Mouse (Mus musculus) spleen, adult 2 months (tissue): ENCODE measurements around the gene Gm5089. TPM values are rescaled to one million over a fixed set of nuclear protein-coding genes. Genes with fewer than 3 reads are reported as not detected.

ENCODE experiments used
- DNase-seq, 2 experiments: peaks; one replicate each; pipeline versions ENCODE4 v3.0.0 to v3.0.0-alpha.2; 2012 to 2021; ENCODE audit warnings: low spot score in 2 of 2, low read depth in 1 of 2
- H3K27ac ChIP-seq: fragments of 200-500 bp; 2 replicates; pipeline ENCODE4 v1.5.1; 2012; ENCODE audit warnings: low read length, inconsistent platforms; ENCODE audit not compliant: insufficient read depth
- H3K27me3 ChIP-seq: fragments of 200-500 bp; 2 replicates; pipeline ENCODE4 v1.6.1; 2012; ENCODE audit warnings: mild to moderate bottlenecking, moderate library complexity, low read length, inconsistent platforms; ENCODE audit not compliant: control insufficient read depth, insufficient read depth
- H3K36me3 ChIP-seq: fragments of 200-500 bp; 2 replicates; pipeline ENCODE4 v1.6.1; 2012; ENCODE audit warnings: mild to moderate bottlenecking, low read length, inconsistent platforms; ENCODE audit not compliant: control insufficient read depth, insufficient read depth
- H3K4me1 ChIP-seq: fragments of 200-500 bp; 2 replicates; pipeline ENCODE4 v1.6.1; 2011; ENCODE audit warnings: inconsistent platforms; ENCODE audit not compliant: control insufficient read depth, insufficient read depth, insufficient read length
- H3K4me3 ChIP-seq: fragments of 200-500 bp; 2 replicates; pipeline ENCODE4 v1.5.1; 2011; ENCODE audit warnings: mild to moderate bottlenecking, inconsistent platforms; ENCODE audit not compliant: insufficient read depth, insufficient read length; ENCODE audit errors: extremely low read depth
- CTCF ChIP-seq: fragments of 200-500 bp; IDR thresholded peaks from 2 replicates; pipeline ENCODE4 v1.5.1; 2011; ENCODE audit warnings: mild to moderate bottlenecking, inconsistent platforms; ENCODE audit not compliant: insufficient read depth, insufficient read length, insufficient replicate concordance; ENCODE audit errors: extremely low read depth
- POLR2A ChIP-seq: fragments of 200-500 bp; IDR thresholded peaks from 2 replicates; pipeline ENCODE4 v1.6.1; 2011; ENCODE audit warnings: low read depth, low read length, inconsistent platforms
- WGBS: fragments of 180-500 bp; shearing (Covaris S2); methylation state at CpG from one replicate; pipeline ENCODE4 v1.1.7; 2018; 5-methylcytosine and 5-hydroxymethylcytosine counted together
- polyA plus RNA-seq: library from polyadenylated mRNA; depleted of rRNA; stranded (reverse); fragments of >200 nt; gene quantifications from 2 replicates; pipeline ENCODE4 v1.2.3, GENCODE M21; 2012

The Gm5089 gene
- polyA plus RNA-seq, 1 experiment = not detected

GRCm38 (mm10) chr14:122403422-122403940, 47.4 kb downstream of the Gm5089 start:
- DNase-seq = no peak
- WGBS = 91% methylated on average over 3 of the region's 3 CpGs
- Histone ChIP-seq H3K27ac (no peak overlapping the region), H3K36me3 (no peaks in the 10 kb centered on the region), H3K4me1 (peaks cover 3% of the 10 kb centered on the region), H3K27me3 (peaks cover 4% of the 10 kb centered on the region), H3K4me3 (no peak overlapping the region)
- no peak for TF ChIP-seq CTCF
- no peak for TF ChIP-seq POLR2A

- no peak overlapping the region for H3K27ac ChIP-seq
- TF ChIP-seq POLR2A (no peak), CTCF (no peak)
- 87% methylated on average over 12 of the region's 12 CpGs for WGBS
- H3K27me3 ChIP-seq = peaks cover 4% of the 10 kb centered on the region
- no peak overlapping the region for H3K4me3 ChIP-seq
- no peaks in the 10 kb centered on the region for H3K36me3 ChIP-seq
- DNase-seq = no peak
- peaks cover 3% of the 10 kb centered on the region for H3K4me1 ChIP-seq
These were observed 48.1 kb downstream of the Gm5089 start for GRCm38 (mm10) chr14:122402716-122403258.

- Histone ChIP-seq H3K4me1 (peaks cover 3% of the 10 kb centered on the region), H3K27ac (no peak overlapping the region), H3K4me3 (no peak overlapping the region), H3K36me3 (no peaks in the 10 kb centered on the region), H3K27me3 (peaks cover 4% of the 10 kb centered on the region)
- 88% methylated on average over 11 of the region's 11 CpGs for WGBS
- no peak for DNase-seq
- TF ChIP-seq CTCF (no peak), POLR2A (no peak)
These were observed 49.0 kb downstream of the Gm5089 start for GRCm38 (mm10) chr14:122401886-122402285.

GRCm38 (mm10) chr14:122399906-122400305, 51.0 kb downstream of the Gm5089 start:
- DNase-seq = no peak
- WGBS = 92% methylated on average over 5 of the region's 5 CpGs
- no peaks in the 10 kb centered on the region for H3K27me3 ChIP-seq
- no peaks in the 10 kb centered on the region for H3K4me1 ChIP-seq
- TF ChIP-seq CTCF = no peak
- TF ChIP-seq POLR2A = no peak
- no peak overlapping the region for H3K4me3 ChIP-seq
- no peaks in the 10 kb centered on the region for H3K36me3 ChIP-seq
- H3K27ac ChIP-seq = no peak overlapping the region

GRCm38 (mm10) chr14:122398676-122399075, 52.2 kb downstream of the Gm5089 start:
- no peak for DNase-seq
- no peak overlapping the region for H3K27ac ChIP-seq
- 80% methylated on average over 4 of the region's 4 CpGs for WGBS
- no peaks in the 10 kb centered on the region for H3K27me3 ChIP-seq
- no peak for TF ChIP-seq POLR2A
- TF ChIP-seq CTCF = no peak
- no peaks in the 10 kb centered on the region for H3K36me3 ChIP-seq
- no peaks in the 10 kb centered on the region for H3K4me1 ChIP-seq
- H3K4me3 ChIP-seq = no peak overlapping the region

DNA sequence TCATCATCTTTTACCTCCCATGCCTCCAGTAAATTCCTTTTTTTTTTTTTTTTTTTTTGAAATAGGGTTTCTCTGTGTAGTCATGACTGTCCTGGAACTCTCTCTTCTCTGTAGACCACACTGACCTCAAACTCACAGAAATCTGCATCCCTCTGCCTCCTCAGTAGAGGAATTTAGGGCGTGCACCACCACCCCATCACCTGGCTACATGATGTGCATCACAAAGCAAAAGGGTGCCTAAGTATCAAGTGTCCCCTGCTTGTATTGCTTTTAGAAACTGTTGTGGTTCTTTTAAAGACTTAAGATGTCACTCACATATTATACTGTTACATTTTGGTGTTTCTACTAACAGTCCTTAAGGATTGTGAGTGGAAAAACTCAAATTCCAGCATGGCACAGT, 57.8 kb downstream of the Gm5089 start:
- H3K4me1 ChIP-seq = no peaks in the 10 kb centered on the region; the same call in 1 of the 2 replicates
- no peaks in the 10 kb centered on the region for H3K27me3 ChIP-seq
- WGBS = 76% methylated on average over 1 of the region's 1 CpGs
- no peak overlapping the region for H3K27ac ChIP-seq
- TF ChIP-seq CTCF = no peak
- no peak for TF ChIP-seq POLR2A
- no peaks in the 10 kb centered on the region for H3K36me3 ChIP-seq
- DNase-seq = no peak
- H3K4me3 ChIP-seq = no peak overlapping the region

- no peaks in the 10 kb centered on the region for H3K36me3 ChIP-seq
- H3K27me3 ChIP-seq = no peaks in the 10 kb centered on the region
- no peak overlapping the region for H3K27ac ChIP-seq
- H3K4me1 ChIP-seq = no peaks in the 10 kb centered on the region; the same call in 1 of the 2 replicates
- WGBS = 5% methylated on average over 4 of the region's 4 CpGs
- H3K4me3 ChIP-seq = no peak overlapping the region
- TF ChIP-seq POLR2A (no peak), CTCF (no peak)
- no peak for DNase-seq
These were observed 60.0 kb downstream of the Gm5089 start for GRCm38 (mm10) chr14:122390935-122391334.
